Mouse (Mus musculus) brain, embryonic 18.5 days (tissue): ENCODE measurements around the gene Gm10447.
A peak's percentile ranks its signal among the peaks of the same experiment; 100 is the strongest.
"Not testable (repeated sequence)": the region's sequence is repeated elsewhere in the genome, so short reads cannot be mapped to it uniquely, and the experiment has no call there.

Experiments used
- DNase-seq: peaks from one replicate; pipeline ENCODE4 v3.0.0-alpha.2; 2012; ENCODE audit warnings: low read depth, low spot score

Gm10447 gene

GRCm38 (mm10) chr11:53443861-53444260 lies 13.0 kb downstream of the Gm10447 start:
- DNase-seq: no peak

- DNase-seq: no peak
Observed at GRCm38 (mm10) chr11:53441921-53442320, 15.0 kb downstream of the Gm10447 start.

- DNase-seq: no peak
Observed at GRCm38 (mm10) chr11:53436338-53436737, 20.6 kb downstream of the Gm10447 start.

GRCm38 (mm10) chr11:53435504-53435903 lies 21.4 kb downstream of the Gm10447 start:
- DNase-seq: no peak

GRCm38 (mm10) chr11:53433057-53433456 lies 23.9 kb downstream of the Gm10447 start:
- DNase-seq: no peak

- DNase-seq: no peak
Observed at GRCm38 (mm10) chr11:53431347-53432056, 25.4 kb downstream of the Gm10447 start.

- DNase-seq: peak; percentile 98
Observed at GRCm38 (mm10) chr11:53430670-53431346, 26.1 kb downstream of the Gm10447 start, which contains the start of the genes Uqcrq and Gdf9. Gene Uqcrq, minus strand, starts transcription at chr11:53430831. Gene Gdf9, plus strand, starts transcription at chr11:53431023.

DNA sequence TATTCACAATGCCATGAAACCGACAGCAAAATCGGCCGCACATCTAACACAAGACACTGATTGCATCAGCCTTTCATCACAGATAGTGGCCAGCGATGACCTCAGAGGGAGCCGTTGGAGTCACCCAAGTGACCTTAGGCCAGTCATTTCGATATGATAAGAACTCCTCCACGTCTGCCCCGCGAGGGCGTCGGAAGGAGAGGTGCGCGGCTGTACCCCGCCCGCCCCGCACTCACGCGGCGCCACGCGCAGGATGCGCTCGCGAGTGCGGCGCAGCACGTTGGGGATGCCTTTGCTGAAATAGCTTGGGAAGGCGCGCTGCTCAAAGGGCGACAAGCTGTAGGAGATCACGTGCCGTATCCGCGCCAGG lies 26.6 kb downstream of the Gm10447 start:
- no peak for DNase-seq

- no peak for DNase-seq
Observed at GRCm38 (mm10) chr11:53429182-53429581, 27.7 kb downstream of the Gm10447 start.

DNA sequence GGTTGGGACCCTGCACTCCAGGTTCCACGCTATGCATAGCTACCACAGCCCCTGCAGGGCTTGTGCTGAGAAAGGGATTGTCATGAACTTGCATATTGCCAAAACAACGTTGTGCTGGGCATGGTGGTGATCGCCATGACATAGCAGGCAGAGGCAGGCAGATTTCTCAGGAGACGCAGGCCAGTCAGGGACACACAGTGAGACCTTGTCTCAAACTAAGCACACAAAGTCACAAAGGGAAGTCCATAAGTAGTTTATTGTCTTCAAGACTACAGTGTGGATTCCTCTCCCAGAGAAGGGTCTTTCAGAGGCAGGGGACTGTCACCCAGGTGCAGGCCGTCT lies 28.2 kb downstream of the Gm10447 start:
- no peak for DNase-seq

GRCm38 (mm10) chr11:53427993-53428715 lies 28.8 kb downstream of the Gm10447 start:
- DNase-seq: no peak

- not testable (repeated sequence) for DNase-seq
Observed at GRCm38 (mm10) chr11:53426914-53427313, 30.0 kb downstream of the Gm10447 start.

DNA sequence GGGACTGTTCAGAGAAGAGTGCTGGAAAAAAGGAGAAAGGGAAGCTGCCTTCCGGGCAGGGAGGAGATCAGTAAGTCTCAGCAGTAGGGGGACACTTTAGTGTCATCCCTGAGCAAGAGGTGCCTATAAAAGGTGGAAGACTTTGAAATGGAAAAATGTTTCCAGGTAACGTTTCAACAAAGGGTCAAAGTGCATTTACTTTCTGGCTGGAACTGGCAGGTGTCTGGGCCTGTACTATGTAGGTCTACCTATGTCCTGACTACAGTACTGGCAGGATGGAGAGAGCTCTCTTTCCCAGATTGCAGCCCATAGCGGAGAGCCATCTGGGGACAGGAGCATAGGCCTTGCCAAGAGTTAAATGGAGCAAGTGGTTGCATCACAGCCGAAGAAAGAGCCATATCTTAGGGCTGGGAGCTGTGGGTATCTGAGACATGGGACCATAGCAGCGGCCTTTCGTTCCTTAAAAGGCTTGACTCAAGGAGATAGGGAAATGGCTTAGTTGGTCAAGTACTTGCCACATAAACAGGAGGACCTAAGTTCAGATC lies 31.1 kb downstream of the Gm10447 start:
- DNase-seq: no peak

DNA sequence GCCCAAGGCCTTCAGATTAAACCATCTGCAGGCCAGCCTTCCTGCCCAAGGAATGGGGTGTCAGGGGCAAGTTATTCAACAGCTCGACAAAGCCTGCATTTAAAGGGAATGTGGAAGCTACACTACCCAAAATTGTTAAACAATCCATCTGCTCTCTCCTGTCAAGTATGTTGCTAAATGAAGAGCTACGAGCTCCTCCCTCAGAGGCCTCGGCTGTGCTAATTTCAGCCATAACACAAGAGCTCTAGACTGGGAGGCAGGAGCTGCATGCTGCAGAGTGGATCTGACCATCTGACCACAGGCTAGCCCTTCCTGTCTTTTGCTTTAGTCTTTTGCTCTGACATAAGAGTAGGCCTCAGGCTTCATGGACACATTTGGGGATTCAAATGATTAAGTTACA lies 31.7 kb downstream of the Gm10447 start:
- no peak for DNase-seq

GRCm38 (mm10) chr11:53424826-53425225 lies 32.1 kb downstream of the Gm10447 start:
- no peak for DNase-seq

- no peak for DNase-seq
Observed at GRCm38 (mm10) chr11:53423036-53423435, 33.9 kb downstream of the Gm10447 start, which contains the start of gene Leap2. Gene Leap2, minus strand, starts transcription at chr11:53423170.

DNA sequence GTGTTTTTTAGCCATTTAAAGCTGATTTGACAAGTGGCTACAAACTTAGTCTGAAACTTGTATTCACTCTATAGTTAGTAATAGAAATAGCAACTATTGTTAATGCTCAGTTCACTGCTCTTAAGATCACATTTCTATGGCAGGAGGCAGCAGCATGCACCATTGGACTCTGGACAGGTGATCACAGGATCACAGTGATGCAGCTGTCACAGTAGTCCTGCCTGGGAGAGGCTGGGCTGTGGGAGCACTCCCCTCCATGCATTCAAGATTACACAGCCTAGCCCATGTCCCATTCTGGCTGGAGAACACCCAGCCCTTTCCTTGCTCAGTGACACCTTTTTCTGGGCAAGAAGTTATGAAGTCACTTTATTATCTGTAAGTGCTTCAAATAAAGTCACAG lies 38.9 kb downstream of the Gm10447 start:
- no peak for DNase-seq

- DNase-seq: no peak
Observed at GRCm38 (mm10) chr11:53413871-53414270, 43.0 kb downstream of the Gm10447 start.

DNA sequence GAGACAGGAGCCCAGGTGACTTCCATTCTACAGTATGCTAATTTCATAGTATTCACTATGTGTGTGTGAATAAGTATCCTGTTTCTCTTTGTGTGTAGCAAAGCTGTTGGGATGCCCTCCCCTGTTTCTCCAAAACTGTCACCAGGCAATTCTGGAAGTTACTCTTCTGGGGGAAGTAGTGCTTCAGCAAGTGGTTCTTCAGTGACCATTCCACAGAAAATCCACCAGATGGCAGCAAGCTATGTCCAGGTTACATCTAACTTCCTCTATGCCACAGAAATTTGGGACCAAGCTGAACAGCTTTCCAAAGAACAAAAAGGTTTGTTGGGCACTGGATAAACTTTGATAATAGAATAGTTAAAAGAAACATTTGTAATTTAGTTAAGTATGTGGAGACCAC lies 45.2 kb downstream of the Gm10447 start:
- DNase-seq: no peak
